Mouse (Mus musculus) forebrain, embryonic 16.5 days (tissue): Measurements from ENCODE around the gene Gps2. TPM values are rescaled to one million over a fixed set of nuclear protein-coding genes. Genes with fewer than 3 reads are reported as not detected.

ENCODE experiments used
- ATAC-seq: fragments of 200-750 bp; cut with Nextera tagmentation; 2 replicates; pipeline ENCODE4 v1.8.0; 2017; ENCODE audit warnings: mild to moderate bottlenecking, moderate library complexity
- H3K27ac ChIP-seq: fragments of 300-500 bp; sonication (generic); 2 replicates; pipeline ENCODE4 v1.5.1; 2014; ENCODE audit warnings: low read length, control low read depth
- H3K27me3 ChIP-seq: fragments of 300-500 bp; sonication (generic); replicated peaks from 2 replicates; pipeline ENCODE4 v1.6.1; 2014; ENCODE audit warnings: low read length; ENCODE audit not compliant: control insufficient read depth, insufficient read depth
- H3K36me3 ChIP-seq: fragments of 300-500 bp; sonication (generic); 2 replicates; pipeline ENCODE4 v1.6.1; 2014; ENCODE audit not compliant: control insufficient read depth, insufficient read depth
- H3K4me1 ChIP-seq: fragments of 300-500 bp; sonication (generic); replicated peaks from 2 replicates; pipeline ENCODE4 v1.6.1; 2014; ENCODE audit warnings: low read length; ENCODE audit not compliant: control insufficient read depth, insufficient read depth
- H3K4me2 ChIP-seq: fragments of 300-500 bp; sonication (generic); 2 replicates; pipeline ENCODE4 v1.6.1; 2014; ENCODE audit warnings: mild to moderate bottlenecking, low read length, control low read depth
- H3K4me3 ChIP-seq: fragments of 300-500 bp; sonication (generic); replicated peaks from 2 replicates; pipeline ENCODE4 v1.5.1; 2014; ENCODE audit warnings: mild to moderate bottlenecking, low read length, control low read depth
- H3K9ac ChIP-seq: fragments of 300-500 bp; sonication (generic); replicated peaks from 2 replicates; pipeline ENCODE4 v1.6.1; 2014; ENCODE audit warnings: low read depth, low read length, control low read depth
- H3K9me3 ChIP-seq: fragments of 300-500 bp; sonication (generic); 2 replicates; pipeline ENCODE4 v1.6.1; 2016; ENCODE audit warnings: low read length; ENCODE audit not compliant: control insufficient read depth
- WGBS: fragments of 180-500 bp; shearing (Covaris S2); extraction: QIAGEN DNeasy Blood & Tissue Kit; methylation state at CpG from one replicate; pipeline ENCODE4 v1.1.7; 2014; 5-methylcytosine and 5-hydroxymethylcytosine counted together
- polyA plus RNA-seq: library from polyadenylated mRNA; unstranded; fragments of >200 nt; fragmentation: Nextera tagmentation; extraction: Ambion mirVana; gene quantifications from 2 replicates; pipeline ENCODE4 v1.2.1, GENCODE M21; 2015

Gps2 gene
- polyA plus RNA-seq, 1 experiment from 2014 or later, result 91.8 TPM

- Histone ChIP-seq H3K9ac (no peak overlapping the region), H3K4me3 (no peak overlapping the region), H3K4me2 (peak overlapping the region; percentile 24), H3K27me3 (peaks cover 3% of the 10 kb centered on the region; the same call in 1 of the 2 replicates), H3K4me1 (peaks cover 16% of the 10 kb centered on the region), H3K36me3 (no peaks in the 10 kb centered on the region), H3K9me3 (no peaks in the 10 kb centered on the region), H3K27ac (no peak overlapping the region)
- peak; percentile 45; the same call in 1 of the 2 replicates for ATAC-seq
- WGBS, result 3% methylated on average over 12 of the region's 12 CpGs
These were observed 36.8 kb upstream of the Gps2 start for GRCm38 (mm10) chr11:69876867-69877266.

- WGBS, result 83% methylated on average over 11 of the region's 11 CpGs
- Histone ChIP-seq H3K36me3 (no peaks in the 10 kb centered on the region), H3K27me3 (peaks cover 5% of the 10 kb centered on the region; the same call in 1 of the 2 replicates), H3K4me2 (peak within 1 kb of the TSS; percentile 24), H3K27ac (no peak within 1 kb of the TSS), H3K9ac (no peak within 1 kb of the TSS), H3K4me3 (no peak within 1 kb of the TSS), H3K4me1 (peaks cover 16% of the 10 kb centered on the region), H3K9me3 (no peaks in the 10 kb centered on the region)
- ATAC-seq, result no peak
These were observed 35.8 kb upstream of the Gps2 start, which contains the start of gene Tmem95 for GRCm38 (mm10) chr11:69877878-69878277. TSS of gene Tmem95 (minus strand) at chr11:69878018.

- 83% methylated on average over 3 of the region's 3 CpGs for WGBS
- ATAC-seq, result no peak
- no peaks in the 10 kb centered on the region for H3K36me3 ChIP-seq
These were observed 35.3 kb upstream of the Gps2 start for GRCm38 (mm10) chr11:69878399-69878798.

GRCm38 (mm10) chr11:69878952-69879351, 34.7 kb upstream of the Gps2 start:
- Histone ChIP-seq H3K4me2 (no peak overlapping the region), H3K9me3 (no peaks in the 10 kb centered on the region), H3K4me1 (peaks cover 16% of the 10 kb centered on the region), H3K9ac (no peak overlapping the region), H3K36me3 (no peaks in the 10 kb centered on the region), H3K27me3 (peaks cover 5% of the 10 kb centered on the region; the same call in 1 of the 2 replicates), H3K27ac (no peak overlapping the region), H3K4me3 (no peak overlapping the region)
- ATAC-seq, result no peak
- WGBS, result 86% methylated on average over 6 of the region's 6 CpGs

More at GRCm38 (mm10) chr11:69878399-69878798, 35.3 kb upstream of the Gps2 start:
- Histone ChIP-seq H3K4me3 (no peak overlapping the region), H3K9ac (no peak overlapping the region), H3K4me1 (peaks cover 16% of the 10 kb centered on the region), H3K9me3 (no peaks in the 10 kb centered on the region), H3K4me2 (no peak overlapping the region), H3K27me3 (peaks cover 5% of the 10 kb centered on the region; the same call in 1 of the 2 replicates), H3K27ac (no peak overlapping the region)

GRCm38 (mm10) chr11:69879711-69880110, 34.0 kb upstream of the Gps2 start:
- no peak for ATAC-seq
- Histone ChIP-seq H3K4me1 (peaks cover 16% of the 10 kb centered on the region), H3K36me3 (no peaks in the 10 kb centered on the region), H3K27ac (no peak overlapping the region), H3K9me3 (no peaks in the 10 kb centered on the region), H3K4me3 (no peak overlapping the region), H3K4me2 (no peak overlapping the region), H3K9ac (0 out of 2 replicates have a peak overlapping the region, but pooled peaks have one; percentile 8), H3K27me3 (peaks cover 5% of the 10 kb centered on the region; the same call in 1 of the 2 replicates)
- whole genome bisulfite sequencing, result 51% methylated on average over 15 of the region's 15 CpGs

GRCm38 (mm10) chr11:69880506-69880852, 33.2 kb upstream of the Gps2 start:
- H3K4me3 ChIP-seq, result peak overlapping the region; percentile 44
- H3K9ac ChIP-seq, result peak overlapping the region; percentile 59
- WGBS, result 2% methylated on average over 18 of the region's 18 CpGs
- H3K36me3 ChIP-seq, result no peaks in the 10 kb centered on the region
- H3K27ac ChIP-seq, result no peak overlapping the region
- peaks cover 16% of the 10 kb centered on the region for H3K4me1 ChIP-seq
- H3K4me2 ChIP-seq, result peak overlapping the region; percentile 72
- peaks cover 5% of the 10 kb centered on the region; the same call in 1 of the 2 replicates for H3K27me3 ChIP-seq
- no peaks in the 10 kb centered on the region for H3K9me3 ChIP-seq
- ATAC-seq, result peak; percentile 45

- H3K36me3 ChIP-seq, result no peaks in the 10 kb centered on the region
- peaks cover 5% of the 10 kb centered on the region; the same call in 1 of the 2 replicates for H3K27me3 ChIP-seq
- H3K4me2 ChIP-seq, result peak within 1 kb of the TSS; percentile 72
- WGBS, result under 1% methylated on average over 46 of the region's 46 CpGs
- H3K9ac ChIP-seq, result peak within 1 kb of the TSS; percentile 59
- ATAC-seq, result peak; percentile 78
- no peaks in the 10 kb centered on the region for H3K9me3 ChIP-seq
- 0 out of 2 replicates have a peak within 1 kb of the TSS, but pooled peaks have one; percentile 16 for H3K27ac ChIP-seq
- peak within 1 kb of the TSS; percentile 44 for H3K4me3 ChIP-seq
- peaks cover 16% of the 10 kb centered on the region for H3K4me1 ChIP-seq
These were observed 32.7 kb upstream of the Gps2 start, which contains the start of gene Kctd11 for GRCm38 (mm10) chr11:69880853-69881603. TSS of gene Kctd11 (minus strand) at chr11:69881406.

GRCm38 (mm10) chr11:69881787-69882670, 31.7 kb upstream of the Gps2 start:
- WGBS, result 56% methylated on average over 21 of the region's 21 CpGs
- Histone ChIP-seq H3K4me2 (peak overlapping the region; percentile 72), H3K9me3 (no peaks in the 10 kb centered on the region), H3K4me1 (peaks cover 16% of the 10 kb centered on the region), H3K4me3 (peak overlapping the region; percentile 44; the same call in 1 of the 2 replicates), H3K36me3 (no peaks in the 10 kb centered on the region), H3K9ac (no peak overlapping the region), H3K27ac (no peak overlapping the region), H3K27me3 (peaks cover 5% of the 10 kb centered on the region; the same call in 1 of the 2 replicates)
- no peak for ATAC-seq

GRCm38 (mm10) chr11:69883066-69883465, 30.6 kb upstream of the Gps2 start:
- Histone ChIP-seq H3K9ac (no peak overlapping the region), H3K4me1 (peaks cover 14% of the 10 kb centered on the region), H3K4me2 (no peak overlapping the region), H3K27me3 (peaks cover 5% of the 10 kb centered on the region; the same call in 1 of the 2 replicates), H3K27ac (no peak overlapping the region), H3K9me3 (no peaks in the 10 kb centered on the region), H3K4me3 (no peak overlapping the region), H3K36me3 (no peaks in the 10 kb centered on the region)
- WGBS, result 63% methylated on average over 4 of the region's 4 CpGs
- ATAC-seq, result no peak
